ENCODE assay signal across 7 mouse cellular contexts in the genomic region with DNA sequence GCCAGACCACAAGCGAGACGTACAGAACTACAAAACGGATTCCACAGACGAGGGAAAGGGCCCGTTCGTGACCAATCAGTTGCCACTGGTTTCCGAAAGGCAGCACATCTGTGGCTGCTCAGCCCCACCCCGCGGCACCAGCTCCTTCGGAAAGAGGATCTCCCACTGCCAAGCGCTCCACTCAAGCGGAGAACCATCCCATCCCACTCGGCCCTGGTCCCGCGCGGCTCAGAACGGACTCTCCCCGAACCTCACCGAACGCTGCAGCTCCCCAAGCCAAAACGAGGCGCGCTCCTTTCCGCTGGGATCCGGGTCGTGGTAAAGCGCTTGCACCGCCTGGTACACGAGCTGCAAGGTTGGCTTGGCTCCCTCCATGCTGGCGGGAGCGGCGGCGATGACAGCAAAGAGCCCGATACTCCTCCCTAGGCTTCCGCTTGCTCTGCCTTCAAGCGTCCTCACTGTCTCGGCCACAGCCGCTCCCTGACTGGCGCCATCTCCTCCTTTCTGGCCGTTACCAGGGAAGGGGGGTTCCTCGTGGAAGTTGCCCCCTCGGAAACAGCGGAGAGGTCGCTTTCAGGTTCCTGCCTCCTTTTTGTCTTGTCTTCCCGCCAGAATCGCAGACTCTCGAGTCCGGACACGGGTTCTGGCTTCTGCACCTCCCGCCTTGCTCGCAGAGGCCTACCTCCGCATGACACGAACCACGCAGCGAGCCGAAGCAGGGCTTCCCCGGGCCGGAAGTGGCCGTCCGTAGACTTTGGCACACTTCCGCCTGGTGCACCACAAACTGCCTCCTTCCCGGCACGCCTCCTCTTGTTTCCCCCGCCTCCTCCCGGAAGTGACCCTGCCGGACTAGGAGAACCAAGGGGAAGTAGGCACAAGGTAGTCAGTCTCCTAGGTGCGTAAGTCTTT. TPM values are rescaled to one million over a fixed set of nuclear protein-coding genes. Genes with fewer than 3 reads are reported as not detected.
A peak's percentile ranks its signal among the peaks of the same experiment; 100 is the strongest.
DNase-seq lines count a peak whose midpoint lies in the region; ATAC-seq and TF ChIP-seq lines count a peak whose summit lies in the region.

TSS of gene Tnpo3 (minus strand) at position 777 of the 909 bp plus-strand sequence.

- TF ChIP-seq POLR2A in small intestine, adult 2 months (IDR thresholded peaks at IDR 0.05; ENCODE audit: low read depth, low read length), result peak; percentile 36

- peaks cover 9% of the 10 kb centered on the region; the same call in 1 of the 2 replicates for H3K4me1 ChIP-seq in embryonic facial prominence, embryonic 10.5 days
- 0 out of 2 replicates have a peak, but pooled peaks cover 5% of the 10 kb centered on the region for H3K4me1 ChIP-seq in intestine, postnatal 0 days (replicated peaks; ENCODE audit: control insufficient read depth, insufficient read depth, low read length)
- H3K4me1 ChIP-seq in midbrain, embryonic 12.5 days, result peaks cover 18% of the 10 kb centered on the region
- no peaks in the 10 kb centered on the region for H3K4me1 ChIP-seq in small intestine, adult 2 months (ENCODE audit: control insufficient read depth, insufficient read depth, insufficient read length, low read length)

- H3K9me3 ChIP-seq in embryonic facial prominence, embryonic 10.5 days, result no peaks in the 10 kb centered on the region
- H3K9me3 ChIP-seq in intestine, postnatal 0 days (ENCODE audit: control insufficient read depth), result no peaks in the 10 kb centered on the region
- H3K9me3 ChIP-seq in midbrain, embryonic 12.5 days, result no peaks in the 10 kb centered on the region

- peak within 1 kb of the TSS; percentile 91 for H3K27ac ChIP-seq in embryonic facial prominence, embryonic 10.5 days (replicated peaks)
- H3K27ac ChIP-seq in intestine, postnatal 0 days (ENCODE audit: low read depth, low read length), result peak within 1 kb of the TSS; percentile 89
- H3K27ac ChIP-seq in midbrain, embryonic 12.5 days (replicated peaks), result peak within 1 kb of the TSS; percentile 83
- H3K27ac ChIP-seq in small intestine, adult 2 months (ENCODE audit: insufficient read depth, low read depth, low read length), result peak within 1 kb of the TSS; percentile 82

- H3K36me3 ChIP-seq in embryonic facial prominence, embryonic 10.5 days (replicated peaks), result no peaks in the 10 kb centered on the region
- no peaks in the 10 kb centered on the region for H3K36me3 ChIP-seq in intestine, postnatal 0 days (ENCODE audit: control insufficient read depth, insufficient read depth)
- no peaks in the 10 kb centered on the region for H3K36me3 ChIP-seq in midbrain, embryonic 12.5 days
- no peaks in the 10 kb centered on the region for H3K36me3 ChIP-seq in small intestine, adult 2 months (ENCODE audit: control insufficient read depth, insufficient read depth, low read length)

- DNase-seq in adrenal gland, postnatal 10 days, result peak; percentile 94
- peak; percentile 93 for DNase-seq in embryonic facial prominence, embryonic 10.5 days (ENCODE audit: low spot score)
- peak; percentile 66 for DNase-seq in gonadal fat pad, adult 2 months (ENCODE audit: low read depth)
- peak; percentile 93 for DNase-seq in left cerebral cortex, postnatal 4 days

- peak; percentile 4; the same call in 1 of the 2 replicates for TF ChIP-seq CTCF in intestine, postnatal 0 days (IDR thresholded peaks at IDR 0.05; ENCODE audit: low read depth)
- no peak for TF ChIP-seq CTCF in small intestine, adult 2 months (IDR thresholded peaks at IDR 0.05; ENCODE audit: extremely low read depth, insufficient read length, insufficient replicate concordance, low read depth, low read length)

- WGBS in embryonic facial prominence, embryonic 10.5 days, result under 1% methylated on average over 67 of the region's 67 CpGs
- under 1% methylated on average over 67 of the region's 67 CpGs for WGBS in intestine, postnatal 0 days
- WGBS in midbrain, embryonic 12.5 days, result under 1% methylated on average over 67 of the region's 67 CpGs
- under 1% methylated on average over 67 of the region's 67 CpGs for WGBS in small intestine, adult 2 months

- peak within 1 kb of the TSS; percentile 99 for H3K4me3 ChIP-seq in embryonic facial prominence, embryonic 10.5 days
- peak within 1 kb of the TSS; percentile 99 for H3K4me3 ChIP-seq in intestine, postnatal 0 days (ENCODE audit: low read depth, low read length)
- peak within 1 kb of the TSS; percentile 82 for H3K4me3 ChIP-seq in midbrain, embryonic 12.5 days
- peak within 1 kb of the TSS; percentile 72 for H3K4me3 ChIP-seq in small intestine, adult 2 months (ENCODE audit: low read depth, low read length)

- peak within 1 kb of the TSS; percentile 90 for H3K9ac ChIP-seq in intestine, postnatal 0 days (ENCODE audit: low read depth, low read length)
- peak within 1 kb of the TSS; percentile 92 for H3K9ac ChIP-seq in midbrain, embryonic 12.5 days (replicated peaks)

- peak within 1 kb of the TSS; percentile 75 for H3K4me2 ChIP-seq in intestine, postnatal 0 days (replicated peaks; ENCODE audit: low read depth)
- H3K4me2 ChIP-seq in midbrain, embryonic 12.5 days (replicated peaks), result peak within 1 kb of the TSS; percentile 87

- no peaks in the 10 kb centered on the region for H3K27me3 ChIP-seq in embryonic facial prominence, embryonic 10.5 days (replicated peaks; ENCODE audit: low read depth, poor library complexity, severe bottlenecking)
- H3K27me3 ChIP-seq in intestine, postnatal 0 days (replicated peaks; ENCODE audit: control insufficient read depth, insufficient read depth, low read length), result no peaks in the 10 kb centered on the region
- no peaks in the 10 kb centered on the region for H3K27me3 ChIP-seq in midbrain, embryonic 12.5 days
- H3K27me3 ChIP-seq in small intestine, adult 2 months (ENCODE audit: control insufficient read depth, insufficient read depth, low read length), result no peaks in the 10 kb centered on the region; the same call in 1 of the 2 replicates

- intact Hi-C loops in left cerebral cortex, postnatal 4 days (cut with DNase I), result no loop called here

- peak; percentile 99 for ATAC-seq in intestine, postnatal 0 days
- peak; percentile 93 for ATAC-seq in midbrain, embryonic 12.5 days (ENCODE audit: low FRiP score, low read depth)

RNA-seq across cellular contexts. Expression of gene Tnpo3, which starts in this region (rescaled TPM):
- total RNA-seq in adrenal gland, postnatal 10 days (2021), result 10 to 100 TPM; 48.8 to 61.1 TPM
- polyA plus RNA-seq in embryonic facial prominence, embryonic 10.5 days (2016; fragmentation: Nextera tagmentation; extraction: Ambion mirVana), result 124 and 125 TPM in 2 replicates
- 43.0 and 46.2 TPM in 2 replicates for polyA plus RNA-seq in gonadal fat pad, adult 2 months (2012; rRNA removed)
- polyA plus RNA-seq in intestine, postnatal 0 days (2015; fragmentation: Nextera tagmentation; extraction: Ambion mirVana), result 28.1 and 28.5 TPM in 2 replicates
- 10 to 100 TPM; 92.3 to 97.2 TPM for total RNA-seq in left cerebral cortex, postnatal 4 days (2021)
- 116 TPM in 2 replicates for polyA plus RNA-seq in midbrain, embryonic 12.5 days (2016; fragmentation: Nextera tagmentation; extraction: Ambion mirVana)
- polyA plus RNA-seq in small intestine, adult 2 months (2012; rRNA removed), result 6.4 and 16.9 TPM in 2 replicates

Comparison
In these comparisons a context has a peak if more than half of its experiments do, and no peak if none do; other contexts are left out.
1. Peak in every context shown above with its lines: DNase-seq, ATAC-seq, H3K4me3 ChIP-seq and H3K27ac ChIP-seq.